Mouse (Mus musculus): Measurements from ENCODE around the gene Gm45837.
"Not testable (repeated sequence)": the region's sequence is repeated elsewhere in the genome, so short reads cannot be mapped to it uniquely, and the experiment has no call there.

Gm45837 gene

GRCm38 (mm10) chr7:101513655-101514054 is 103.0 kb downstream of the Gm45837 start:
- DNase-seq, result peak; percentile 46

DNA sequence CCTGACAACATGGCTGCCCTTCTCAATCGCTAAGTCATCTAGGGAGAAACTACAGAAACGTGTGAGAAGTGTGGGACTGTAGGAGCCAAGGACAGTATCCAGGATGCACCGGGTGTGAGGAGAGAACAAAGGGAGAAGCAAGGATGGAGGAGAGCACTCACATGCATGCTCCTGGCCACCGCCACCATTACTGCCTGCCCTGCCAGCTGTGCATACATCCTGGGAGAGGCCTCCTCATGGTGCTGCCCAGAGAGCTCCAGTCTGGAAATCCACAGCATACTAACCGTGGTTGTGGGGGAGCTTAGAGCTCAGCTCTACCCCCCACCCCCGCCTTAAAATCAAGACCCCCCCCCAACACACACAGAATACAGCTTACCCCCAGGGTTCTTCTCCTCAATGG is 104.1 kb downstream of the Gm45837 start:
- no peak for DNase-seq

GRCm38 (mm10) chr7:101515295-101515694 is 104.6 kb downstream of the Gm45837 start:
- no peak for DNase-seq

GRCm38 (mm10) chr7:101516460-101516859 is 105.8 kb downstream of the Gm45837 start:
- DNase-seq, result no peak

DNA sequence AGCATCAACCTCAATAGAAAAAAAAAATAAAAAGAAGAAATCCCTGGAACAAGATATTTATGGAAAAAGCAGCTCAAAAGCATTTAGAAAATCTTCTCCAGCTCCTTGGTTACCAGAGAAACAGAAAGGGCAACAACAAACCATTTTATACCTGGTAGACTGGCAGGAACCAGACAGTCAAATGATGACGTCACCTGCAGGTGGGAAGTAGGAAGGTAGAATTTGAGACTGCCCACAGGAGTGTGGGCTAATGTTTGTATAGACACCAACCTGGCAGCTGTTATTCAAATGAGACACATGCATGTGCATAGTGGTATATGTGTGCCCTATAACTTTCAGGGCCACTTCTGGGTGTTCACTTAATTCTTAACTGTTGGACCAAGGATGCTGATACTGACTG is 111.0 kb downstream of the Gm45837 start:
- no peak for DNase-seq

GRCm38 (mm10) chr7:101523205-101523604 is 112.5 kb downstream of the Gm45837 start:
- no peak for DNase-seq

DNA sequence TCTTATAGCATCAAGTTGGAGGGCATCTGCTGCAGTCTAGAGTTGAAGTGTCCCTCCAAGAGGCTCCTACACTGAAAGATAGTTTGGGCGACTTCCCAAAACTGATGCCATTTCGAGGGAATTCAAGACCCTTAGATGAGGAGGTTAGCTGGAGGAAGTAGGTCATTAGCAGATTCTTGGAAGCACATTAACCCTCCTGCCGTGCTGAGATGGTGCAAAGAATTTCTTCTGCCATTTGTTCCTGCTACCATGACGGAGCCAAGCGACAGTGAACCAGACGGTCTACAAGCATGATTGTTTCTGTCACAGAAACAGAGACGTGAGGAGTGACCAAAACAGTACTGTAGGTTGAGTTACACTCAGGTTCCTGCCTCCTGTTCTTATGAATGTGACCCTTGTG is 115.8 kb downstream of the Gm45837 start:
- DNase-seq, result no peak

DNA sequence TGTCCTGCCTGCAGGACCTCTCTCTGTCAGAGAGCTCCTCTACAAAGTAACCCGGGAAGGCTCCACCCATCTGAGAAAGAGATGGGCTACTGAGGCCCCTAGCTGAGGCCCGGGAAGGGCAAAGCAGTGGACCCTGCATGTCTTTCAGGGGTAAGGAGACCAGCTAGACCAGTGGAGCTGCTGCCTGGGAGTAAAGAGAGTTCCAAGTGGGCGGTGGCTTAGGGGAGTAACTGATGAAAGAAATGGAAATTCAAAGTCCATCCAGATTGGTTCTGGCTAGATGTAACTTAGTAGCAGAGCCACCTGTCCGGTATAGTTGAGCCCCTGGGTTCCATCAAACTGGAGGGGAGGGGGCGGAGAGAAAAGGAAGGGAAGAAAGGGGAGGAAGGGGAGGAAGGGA is 123.7 kb downstream of the Gm45837 start:
- DNase-seq, result no peak

DNA sequence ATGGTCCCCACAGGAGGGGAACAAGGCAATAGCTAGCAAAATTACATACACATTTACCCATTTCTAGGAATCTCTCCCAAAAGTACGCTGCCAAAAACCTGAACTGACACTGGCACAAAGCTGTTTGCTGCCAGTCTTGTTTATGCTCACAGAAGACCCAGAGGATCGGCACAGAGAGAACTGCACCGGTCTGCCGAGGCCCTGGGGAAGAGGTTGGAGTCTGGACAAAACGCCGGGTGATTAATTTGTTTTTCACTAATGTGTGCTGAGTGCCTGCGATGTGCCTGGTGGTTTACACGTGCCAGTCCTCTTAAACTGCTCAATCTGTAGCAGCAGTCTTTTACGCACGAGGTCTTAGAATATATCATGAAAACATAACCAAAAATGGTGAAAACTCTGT is 124.4 kb downstream of the Gm45837 start:
- DNase-seq, result no peak

DNA sequence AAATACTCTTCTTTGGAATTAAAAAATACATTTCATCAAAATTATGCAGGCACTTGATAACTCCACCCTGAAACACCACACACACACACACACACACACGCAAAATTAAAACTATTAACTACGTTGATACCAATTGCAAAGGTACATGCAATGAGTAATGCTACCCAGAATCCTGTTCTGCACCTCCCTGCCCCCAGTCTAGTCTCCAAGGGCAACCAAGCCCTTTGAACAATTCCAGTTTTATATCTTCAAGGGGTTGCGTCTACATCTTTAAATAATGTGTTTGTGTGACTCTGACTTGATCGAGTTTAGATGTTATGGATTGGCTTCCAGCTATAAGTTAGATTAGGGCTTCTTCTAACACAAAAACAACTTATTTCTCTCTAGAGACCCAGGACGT is 124.8 kb downstream of the Gm45837 start:
- DNase-seq, result no peak

DNA sequence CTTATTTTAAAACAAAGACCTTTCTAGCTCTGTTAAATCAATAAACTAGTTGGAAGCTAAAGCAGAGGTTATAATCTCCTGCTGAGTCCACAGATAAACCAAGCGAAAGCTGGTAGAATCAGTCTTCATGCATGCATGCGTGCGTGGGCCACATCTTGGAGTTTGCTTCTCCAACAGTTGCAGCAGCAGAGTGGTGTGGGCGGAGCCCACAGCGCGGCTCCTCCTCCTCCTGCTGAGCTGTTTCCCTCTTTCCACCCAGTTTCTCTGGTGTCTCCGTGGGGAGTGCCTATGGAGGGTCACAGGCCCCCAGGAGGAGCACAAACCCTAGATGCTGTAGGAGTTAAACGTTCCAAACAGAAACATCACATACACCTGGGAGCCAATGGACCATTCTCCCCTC is 126.9 kb downstream of the Gm45837 start:
- DNase-seq, result no peak

- DNase-seq, result peak; percentile 12
Measured at GRCm38 (mm10) chr7:101538141-101538933, 127.7 kb downstream of the Gm45837 start.

- DNase-seq, result no peak
Measured at GRCm38 (mm10) chr7:101539774-101540173, 129.1 kb downstream of the Gm45837 start.

- no peak for DNase-seq
Measured at GRCm38 (mm10) chr7:101540684-101541083, 130.0 kb downstream of the Gm45837 start.

DNA sequence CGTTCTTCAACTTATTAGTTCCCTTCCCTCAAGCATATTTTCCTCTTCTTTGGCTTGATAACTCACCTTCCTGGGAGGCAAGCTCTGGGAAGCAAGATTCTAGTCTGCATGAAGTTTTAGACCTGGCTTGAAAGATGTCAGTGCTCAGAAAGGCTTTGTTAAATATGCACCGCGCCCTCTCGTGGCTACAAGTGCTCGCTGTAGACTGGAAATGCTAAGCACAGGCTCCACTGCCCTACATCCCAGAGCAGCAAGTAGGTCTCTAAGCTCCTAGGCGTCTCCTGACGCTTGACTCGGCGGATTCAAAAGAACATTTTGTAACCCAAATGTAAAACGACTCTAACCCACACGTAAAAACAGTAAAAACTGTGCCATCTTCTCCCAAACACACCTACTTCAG is 130.4 kb downstream of the Gm45837 start:
- DNase-seq, result peak; percentile 65

- no peak for DNase-seq
Measured at GRCm38 (mm10) chr7:101541734-101542133, 131.0 kb downstream of the Gm45837 start.

DNA sequence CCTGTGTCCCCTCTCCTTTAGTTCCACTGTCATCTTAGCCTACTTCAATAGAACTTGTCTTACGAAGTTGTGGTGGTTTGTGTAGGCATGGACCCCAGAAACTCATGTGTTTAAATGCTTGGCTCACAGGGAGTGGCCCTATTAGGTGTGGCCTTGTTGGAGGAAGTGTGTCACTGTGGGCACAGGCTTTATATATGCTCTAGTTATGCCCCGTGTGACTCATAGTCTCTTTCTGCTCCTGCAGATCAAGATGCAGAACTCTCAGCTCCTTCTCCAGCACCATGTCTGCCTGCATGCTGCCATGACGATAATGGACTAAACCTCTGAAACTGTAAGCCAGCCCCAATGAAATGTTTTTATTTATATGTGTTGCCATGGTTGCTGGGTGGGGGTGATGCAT is 137.0 kb downstream of the Gm45837 start:
- no peak for DNase-seq

GRCm38 (mm10) chr7:101549266-101549665 is 138.6 kb downstream of the Gm45837 start:
- DNase-seq, result no peak

DNA sequence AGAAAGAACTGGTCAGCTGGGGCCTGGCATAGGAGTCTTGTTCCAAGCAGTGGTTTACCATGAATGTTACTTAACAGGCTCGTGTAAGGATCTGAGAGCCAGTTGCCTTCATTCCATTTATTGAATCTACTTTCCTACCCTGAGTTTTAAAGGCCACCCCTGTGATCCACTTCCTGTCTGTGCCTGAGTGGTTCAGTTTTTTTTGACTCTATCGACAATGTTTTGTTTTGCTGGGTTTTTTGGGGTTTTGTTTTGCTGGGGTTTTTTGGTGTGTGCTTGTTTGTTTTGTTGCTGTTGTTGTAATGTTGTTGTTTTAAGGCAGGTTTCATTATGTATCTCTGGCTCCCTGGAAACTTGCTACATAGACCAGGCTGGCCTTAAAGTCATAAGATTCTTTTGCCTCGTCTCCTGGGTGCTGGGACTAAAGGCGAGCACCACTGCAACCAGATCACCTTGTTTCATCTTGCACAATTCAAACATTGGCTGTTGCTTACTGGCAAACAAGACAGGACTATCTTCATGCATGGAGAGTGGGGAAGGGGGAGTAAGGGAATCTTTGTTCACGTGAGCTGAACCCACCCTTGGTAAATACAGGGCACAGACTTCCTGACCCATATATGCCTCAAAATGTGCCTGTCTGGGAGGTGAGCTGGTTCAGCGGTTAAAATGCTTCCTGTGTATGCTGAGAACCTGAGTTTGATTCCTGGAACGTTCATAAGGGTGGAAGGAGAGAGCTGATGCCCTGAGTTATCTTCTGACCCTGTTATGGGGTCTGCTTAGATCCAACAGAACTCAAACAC is 140.2 kb downstream of the Gm45837 start:
- DNase-seq, result no peak

- DNase-seq, result no peak
Measured at GRCm38 (mm10) chr7:101551530-101551929, 140.8 kb downstream of the Gm45837 start.

DNA sequence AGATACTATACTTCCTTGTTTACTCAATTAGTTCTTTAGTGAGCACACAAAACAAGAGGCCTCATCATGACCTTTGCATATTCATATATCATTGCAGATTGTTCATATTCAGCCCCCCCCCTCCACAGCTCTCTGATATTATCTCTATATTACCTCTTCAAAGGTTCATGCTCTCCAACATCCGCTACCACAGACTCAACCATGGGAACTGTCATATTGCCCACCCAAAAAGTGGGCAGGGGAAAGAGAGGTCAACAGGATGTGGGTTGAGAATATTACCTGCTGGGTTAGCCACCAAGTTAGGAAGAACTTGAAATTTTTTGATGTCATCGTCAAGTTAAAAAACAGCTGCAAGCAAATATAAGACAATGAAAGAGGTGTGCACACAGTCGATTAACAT is 144.8 kb downstream of the Gm45837 start:
- not testable (repeated sequence) for DNase-seq

GRCm38 (mm10) chr7:101557391-101557790 is 146.7 kb downstream of the Gm45837 start:
- no peak for DNase-seq

GRCm38 (mm10) chr7:101559393-101559792 is 148.7 kb downstream of the Gm45837 start:
- not testable (repeated sequence) for DNase-seq
